Mouse (Mus musculus): ENCODE measurements around the gene Btbd11.

DNA sequence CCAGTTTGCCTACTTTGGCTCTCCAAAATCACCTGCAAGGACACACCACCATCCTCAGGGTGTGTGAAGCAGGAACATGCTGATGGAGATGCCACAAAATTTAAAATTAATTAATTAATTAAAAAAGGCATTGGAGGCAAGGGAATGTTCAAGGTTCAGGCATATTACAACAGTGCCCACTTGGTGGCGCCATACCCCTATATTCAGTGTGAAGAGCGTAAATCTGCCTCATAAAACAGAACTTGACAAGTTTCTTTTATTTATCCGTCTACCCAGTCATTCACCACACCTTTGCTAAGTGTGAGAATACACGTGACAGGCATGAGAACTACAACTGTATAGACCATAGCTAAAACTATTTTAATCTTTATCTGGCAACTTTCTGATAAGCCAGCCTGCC, 292.0 kb downstream of the Btbd11 start:
- TF ChIP-seq CTCF (IDR thresholded peaks at IDR 0.05; ENCODE audit: control insufficient read depth, insufficient read depth, low read length) (peak; percentile 34; the same call in 1 of the 2 replicates), POLR2A (IDR thresholded peaks at IDR 0.05; ENCODE audit: borderline replicate concordance, control insufficient read depth, low read depth, low read length) (no peak)

Measured in bone marrow, adult 2 months (tissue).